Comparison of ENCODE assay signal across 20 mouse cellular contexts in the genomic region with DNA sequence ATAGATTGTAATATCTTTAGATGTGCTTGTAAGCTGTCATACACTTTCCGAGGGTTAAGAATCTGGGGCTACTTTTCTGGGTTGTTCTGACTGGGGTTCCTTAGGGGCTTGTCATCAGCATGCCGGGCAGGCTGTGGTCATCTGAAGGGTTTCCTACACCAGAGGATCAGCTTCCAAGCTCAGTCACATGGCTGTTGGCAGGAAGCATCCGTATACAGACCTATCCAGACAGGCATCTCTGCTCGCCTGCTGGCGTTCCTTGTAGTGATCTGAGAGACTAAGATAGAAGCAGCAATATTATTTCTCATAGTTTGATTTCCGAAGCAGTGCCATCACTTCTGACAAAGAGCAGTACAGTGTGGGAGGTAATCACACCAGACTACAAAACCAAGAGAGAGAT. TPM values are rescaled to one million over a fixed set of nuclear protein-coding genes. Genes with fewer than 3 reads are reported as not detected.
A peak's percentile ranks its signal among the peaks of the same experiment; 100 is the strongest.
DNase-seq lines count a peak whose midpoint lies in the region; ATAC-seq lines count a peak whose summit lies in the region.
"Had no signal": no experiment of that assay in that cellular context is flagged by ENCODE, and none has a peak within 500 bp of the region (broad histone marks: within the 10 kb centered on the region; RNA-seq: fewer than 3 reads in every experiment).

No protein-coding gene starts in this region.

- no peaks in the 10 kb centered on the region for H3K9me3 ChIP-seq in heart, embryonic 11.5 days (replicated peaks; ENCODE audit: control insufficient read depth, low read length)
- H3K9me3 ChIP-seq: hindbrain, embryonic 15.5 days; limb, embryonic 10.5 days; midbrain, embryonic 12.5 days; stomach, embryonic 15.5 days had no signal

- H3K27ac ChIP-seq in heart, embryonic 11.5 days (ENCODE audit: low read depth, low read length), result no peak overlapping the region
- H3K27ac ChIP-seq: hindbrain, embryonic 15.5 days; limb, embryonic 10.5 days; liver, embryonic 14.5 days; midbrain, embryonic 12.5 days; stomach, embryonic 15.5 days had no signal

- H3K4me1 ChIP-seq in heart, embryonic 11.5 days (ENCODE audit: control insufficient read depth, insufficient read depth, low read length), result peaks cover 5% of the 10 kb centered on the region; the same call in 1 of the 2 replicates

- H3K9ac ChIP-seq in heart, embryonic 11.5 days (ENCODE audit: low read depth, low read length), result no peak overlapping the region
- H3K9ac ChIP-seq: hindbrain, embryonic 15.5 days; liver, embryonic 14.5 days; midbrain, embryonic 12.5 days; stomach, embryonic 15.5 days had no signal

- intact Hi-C loops in gastrocnemius, postnatal 14 days (cut with DNase I; ENCODE audit: low total_unique reads), result no loop called here

- H3K4me2 ChIP-seq in heart, embryonic 11.5 days, result no peak overlapping the region
- H3K4me2 ChIP-seq: hindbrain, embryonic 15.5 days; midbrain, embryonic 12.5 days; stomach, embryonic 15.5 days had no signal

- H3K36me3 ChIP-seq in heart, embryonic 11.5 days (ENCODE audit: control insufficient read depth, insufficient read depth, low read length), result no peaks in the 10 kb centered on the region
- H3K36me3 ChIP-seq: hindbrain, embryonic 15.5 days; midbrain, embryonic 12.5 days; stomach, embryonic 15.5 days had no signal

- peak; percentile 66 to 69 for DNase-seq in heart, adult 18-20 months
- DNase-seq in right cerebral cortex, postnatal 10 days (ENCODE audit: low spot score in 2 of 2), result peak; percentile 30 to 35
- no peak for DNase-seq in right cerebral cortex, postnatal 14 days
- peak; percentile 46 for DNase-seq in gastrocnemius, postnatal 14 days
- DNase-seq in skeletal muscle tissue, adult 2 months (ENCODE audit: low read depth, low spot score), result peak; percentile 70
- no peak for DNase-seq in kidney, postnatal 14 days
- DNase-seq in kidney, adult 8-10 months, result no peak
- DNase-seq: kidney, adult 9 months; thymus, postnatal 36 days had no signal

- WGBS in heart, embryonic 11.5 days (ENCODE audit: insufficient replicate concordance), result 69% methylated on average over 6 of the region's 6 CpGs

- ATAC-seq in heart, embryonic 11.5 days (replicated peaks; ENCODE audit: insufficient number of reproducible peaks, low FRiP score, low TSS enrichment), result no peak
- ATAC-seq: activated CD4-positive, CD25-positive, alpha-beta regulatory T cell, adult 4 months; forebrain, embryonic 16.5 days had no signal

- no peak overlapping the region for H3K4me3 ChIP-seq in heart, embryonic 11.5 days (ENCODE audit: low read depth, low read length)
- H3K4me3 ChIP-seq: hindbrain, embryonic 15.5 days; limb, embryonic 10.5 days; midbrain, embryonic 12.5 days; stomach, embryonic 15.5 days had no signal

- no peaks in the 10 kb centered on the region for H3K27me3 ChIP-seq in heart, embryonic 11.5 days (ENCODE audit: control insufficient read depth, insufficient read depth, low read length)
- H3K27me3 ChIP-seq: hindbrain, embryonic 15.5 days; midbrain, embryonic 12.5 days; stomach, embryonic 15.5 days had no signal

RNA-seq across cellular contexts. Expression of a gene that starts 4.6 kb away (rescaled TPM):
- 1,000 to 10,000 TPM; 2,535 to 2,720 TPM for total RNA-seq in heart, adult 18-20 months (2021)
- polyA plus RNA-seq in heart, embryonic 11.5 days (2014; fragmentation: Nextera tagmentation; extraction: Ambion mirVana), result 268 and 306 TPM in 2 replicates
- 100 to 1,000 TPM; 258 to 390 TPM for total RNA-seq in gastrocnemius, postnatal 14 days (2021)

RNA-seq across cellular contexts. Expression of a gene that starts 4.6 kb away (rescaled TPM):
- total RNA-seq in heart, adult 18-20 months (2021), result 1,000 to 10,000 TPM; 1,388 to 1,426 TPM
- 129 and 172 TPM in 2 replicates for polyA plus RNA-seq in heart, embryonic 11.5 days (2014; fragmentation: Nextera tagmentation; extraction: Ambion mirVana)
- total RNA-seq in gastrocnemius, postnatal 14 days (2021), result 100 to 1,000 TPM; 271 to 383 TPM

RNA-seq across cellular contexts. Expression of a gene that starts 45.9 kb away (rescaled TPM):
- under 1 TPM in 1 of 2 experiments, not detected in 1; 0.59 TPM for total RNA-seq in heart, adult 18-20 months (2021)
- 0.24 and 0.62 TPM in 2 replicates for polyA plus RNA-seq in heart, embryonic 11.5 days (2014; fragmentation: Nextera tagmentation; extraction: Ambion mirVana)
- not detected for total RNA-seq in gastrocnemius, postnatal 14 days (2021)
- total RNA-seq: layer of hippocampus, adult 8-10 months had no signal
- polyA plus RNA-seq: activated CD4-positive, CD25-positive, alpha-beta regulatory T cell, adult 4 months; forebrain, embryonic 16.5 days; hindbrain, embryonic 15.5 days; limb, embryonic 10.5 days; midbrain, embryonic 12.5 days had no signal

RNA-seq across cellular contexts. Expression of a gene that starts 53.7 kb away (rescaled TPM):
- not detected for total RNA-seq in heart, adult 18-20 months (2021)
- not detected in 2 replicates for polyA plus RNA-seq in heart, embryonic 11.5 days (2014; fragmentation: Nextera tagmentation; extraction: Ambion mirVana)
- not detected for total RNA-seq in gastrocnemius, postnatal 14 days (2021)
- polyA plus RNA-seq: activated CD4-positive, CD25-positive, alpha-beta regulatory T cell, adult 4 months; gonadal fat pad, adult 2 months; limb, embryonic 10.5 days; liver, embryonic 14.5 days; small intestine, adult 2 months; stomach, embryonic 15.5 days had no signal

RNA-seq across cellular contexts. Expression of a gene that starts 54.6 kb away (rescaled TPM):
- total RNA-seq in heart, adult 18-20 months (2021), result under 1 TPM in 1 of 2 experiments, not detected in 1; 0.10 TPM
- 0.21 and 0.23 TPM in 2 replicates for polyA plus RNA-seq in heart, embryonic 11.5 days (2014; fragmentation: Nextera tagmentation; extraction: Ambion mirVana)
- total RNA-seq in gastrocnemius, postnatal 14 days (2021), result under 1 TPM; 0.04 TPM
- polyA plus RNA-seq: activated CD4-positive, CD25-positive, alpha-beta regulatory T cell, adult 4 months had no signal

Comparison
In these comparisons a context has a peak if more than half of its experiments do, and no peak if none do; other contexts are left out.
1. DNase-seq: peak in heart, adult 18-20 months (2 of 2), right cerebral cortex, postnatal 10 days (2 of 2), gastrocnemius, postnatal 14 days (single experiment) and skeletal muscle tissue, adult 2 months (single experiment); none in right cerebral cortex, postnatal 14 days (single experiment), kidney, postnatal 14 days (single experiment) and kidney, adult 8-10 months (0 of 2).
2. RNA of a gene that starts 4.6 kb away (total RNA-seq): 2,535 to 2,720 TPM in heart, adult 18-20 months; 258 to 390 TPM in gastrocnemius, postnatal 14 days; every median in the first group is over 4 times any median in the second.